Mouse (Mus musculus) ES-E14 (cell line): ENCODE results near the gene Arap2. TPM values are rescaled to one million over a fixed set of nuclear protein-coding genes. Genes with fewer than 3 reads are reported as not detected.

Source experiments
- DNase-seq: peaks from one replicate; pipeline ENCODE4 v3.0.0-alpha.2; 2013; ENCODE audit warnings: low read depth, low spot score
- H3K27ac ChIP-seq: 2 replicates; pipeline ENCODE4 v1.5.1; 2012; ENCODE audit warnings: low read depth, mild to moderate bottlenecking, low read length, moderate library complexity, mixed read lengths; ENCODE audit not compliant: poor library complexity, insufficient read depth, severe bottlenecking
- H3K36me3 ChIP-seq: 2 replicates; pipeline ENCODE4 v1.6.1; 2012; ENCODE audit warnings: mild to moderate bottlenecking, low read length, moderate library complexity, mixed read lengths; ENCODE audit not compliant: control insufficient read depth, poor library complexity, insufficient read depth, severe bottlenecking
- H3K4me1 ChIP-seq, 2 experiments: fragments of 150-350 bp in 1 of 2; sonication (generic) in 1 of 2; 2 replicates each; pipeline ENCODE4 v1.6.1; 2012; ENCODE audit warnings: low read length in 2 of 2, mild to moderate bottlenecking in 1 of 2, mixed read lengths in 1 of 2; ENCODE audit not compliant: control insufficient read depth in 2 of 2, insufficient read depth in 2 of 2, poor library complexity in 1 of 2
- H3K4me3 ChIP-seq, 2 experiments: fragments of 150-350 bp in 1 of 2; sonication (generic) in 1 of 2; 2 replicates each; pipeline ENCODE4 v1.5.1; 2012; ENCODE audit warnings: low read length in 2 of 2, low read depth in 1 of 2, mild to moderate bottlenecking in 1 of 2, mixed read lengths in 1 of 2; ENCODE audit not compliant: insufficient read depth in 1 of 2, poor library complexity in 1 of 2, severe bottlenecking in 1 of 2
- H3K9ac ChIP-seq: 2 replicates; pipeline ENCODE4 v1.6.1; 2012; ENCODE audit warnings: low read depth, mild to moderate bottlenecking, low read length, mixed read lengths; ENCODE audit not compliant: poor library complexity, insufficient read depth, severe bottlenecking
- H3K9me3 ChIP-seq: fragments of 150-350 bp; sonication (generic); 2 replicates; pipeline ENCODE4 v1.6.1; 2012; ENCODE audit warnings: low read depth, mild to moderate bottlenecking, low read length; ENCODE audit not compliant: control insufficient read depth, insufficient read depth
- CHD2 ChIP-seq: IDR thresholded peaks from 2 replicates; pipeline ENCODE4 v1.6.1; 2014; ENCODE audit warnings: mild to moderate bottlenecking, low read depth, low read length, inconsistent platforms
- HCFC1 ChIP-seq: IDR thresholded peaks from 2 replicates; pipeline ENCODE4 v1.6.1; 2012; ENCODE audit warnings: low read length, inconsistent platforms, borderline replicate concordance; ENCODE audit not compliant: insufficient read depth
- MAFK ChIP-seq: IDR thresholded peaks from 2 replicates; pipeline ENCODE4 v1.6.1; 2014; ENCODE audit warnings: mild to moderate bottlenecking, low read depth, low read length, inconsistent platforms; ENCODE audit not compliant: insufficient read depth
- ZC3H11A ChIP-seq: IDR thresholded peaks from 2 replicates; pipeline ENCODE4 v1.6.1; 2012; ENCODE audit warnings: low read depth, mild to moderate bottlenecking, inconsistent platforms, low read length, borderline replicate concordance
- ZNF384 ChIP-seq: IDR thresholded peaks from 2 replicates; pipeline ENCODE4 v1.6.1; 2012; ENCODE audit warnings: low read depth, low read length, inconsistent platforms
- in situ Hi-C, 2 experiments: fragments of 600-800 bp; cut with MboI; formaldehyde crosslinking; loops; one replicate each; pipeline ENCODE4 v1.15.1; 2025; ENCODE audit warnings: low sequenced_read_pairs in 2 of 2, inconsistent platforms in 1 of 2; ENCODE audit not compliant: unreplicated experiment in 2 of 2
- total RNA-seq: library from RNA; depleted of rRNA; stranded (reverse); fragments of 300-350 nt; gene quantifications from 2 replicates; pipeline ENCODE4 v1.2.3, GENCODE M21; 2012

The Arap2 gene
- total RNA-seq, 1 experiment, result 11.1 TPM

- Histone ChIP-seq H3K9me3 (no peaks in the 10 kb centered on the region), H3K9ac (no peak overlapping the region), H3K36me3 (no peaks in the 10 kb centered on the region), H3K27ac (no peak overlapping the region), H3K4me3 (no peak overlapping the region), H3K4me1 (no peaks in the 10 kb centered on the region)
- no peak for TF ChIP-seq ZNF384
- TF ChIP-seq CHD2, result no peak
- TF ChIP-seq MAFK, result no peak
- TF ChIP-seq ZC3H11A, result no peak
- no peak for TF ChIP-seq HCFC1
- DNase-seq, result no peak
- in situ Hi-C loops, result no loop called here
These were observed 112.0 kb downstream of the Arap2 start for GRCm38 (mm10) chr5:62653924-62654323.

- in situ Hi-C loops, result no loop called here
- no peak for TF ChIP-seq ZC3H11A
- no peak for TF ChIP-seq CHD2
- no peak for TF ChIP-seq MAFK
- no peak for TF ChIP-seq HCFC1
- TF ChIP-seq ZNF384, result no peak
- Histone ChIP-seq H3K4me1 (no peaks in the 10 kb centered on the region), H3K36me3 (no peaks in the 10 kb centered on the region), H3K27ac (no peak overlapping the region), H3K4me3 (no peak overlapping the region), H3K9me3 (no peaks in the 10 kb centered on the region), H3K9ac (no peak overlapping the region)
- no peak for DNase-seq
These were observed 123.6 kb downstream of the Arap2 start for GRCm38 (mm10) chr5:62642330-62642729.

GRCm38 (mm10) chr5:62640501-62640900 is 125.5 kb downstream of the Arap2 start:
- TF ChIP-seq ZC3H11A (no peak), ZNF384 (no peak), HCFC1 (no peak), MAFK (no peak), CHD2 (no peak)

GRCm38 (mm10) chr5:62636341-62636740 is 129.6 kb downstream of the Arap2 start:
- Histone ChIP-seq H3K9me3 (no peaks in the 10 kb centered on the region), H3K4me1 (no peaks in the 10 kb centered on the region), H3K9ac (no peak overlapping the region), H3K36me3 (no peaks in the 10 kb centered on the region), H3K4me3 (no peak overlapping the region), H3K27ac (no peak overlapping the region)
- in situ Hi-C loops, result no loop called here
- TF ChIP-seq MAFK, result no peak
- TF ChIP-seq CHD2, result no peak
- TF ChIP-seq ZNF384, result no peak
- no peak for TF ChIP-seq HCFC1
- TF ChIP-seq ZC3H11A, result no peak
- DNase-seq, result no peak

More at GRCm38 (mm10) chr5:62640501-62640900, 125.5 kb downstream of the Arap2 start:
- Histone ChIP-seq H3K9ac (no peak overlapping the region), H3K4me3 (no peak overlapping the region), H3K4me1 (no peaks in the 10 kb centered on the region), H3K9me3 (no peaks in the 10 kb centered on the region), H3K27ac (no peak overlapping the region), H3K36me3 (no peaks in the 10 kb centered on the region)
- in situ Hi-C loops, result no loop called here
- DNase-seq, result no peak

GRCm38 (mm10) chr5:62628901-62629300 is 137.1 kb downstream of the Arap2 start:
- H3K36me3 ChIP-seq, result no peaks in the 10 kb centered on the region; the same call in 1 of the 2 replicates
- no peak overlapping the region for H3K9ac ChIP-seq
- in situ Hi-C loops, result no loop called here
- DNase-seq, result no peak
- TF ChIP-seq ZC3H11A (no peak), CHD2 (no peak), HCFC1 (no peak), MAFK (no peak), ZNF384 (no peak)
- no peak overlapping the region for H3K4me3 ChIP-seq
- no peaks in the 10 kb centered on the region for H3K9me3 ChIP-seq
- no peak overlapping the region for H3K27ac ChIP-seq
- H3K4me1 ChIP-seq, result no peaks in the 10 kb centered on the region
